Mouse (Mus musculus): ENCODE measurements at regions not wholly inside any gene's neighbourhood (a gene's known extent, or its start where the extent isn't known, plus 50 kb on each side); places are given as distances from the start of the nearest gene placed in this dataset.

- DNase-seq (ENCODE audit: extremely low read depth): no peak
- Histone ChIP-seq H3K4me2 (ENCODE audit: insufficient read depth, low read depth, poor library complexity, severe bottlenecking) (no peak overlapping the region), H3K79me2 (replicated peaks; ENCODE audit: control insufficient read depth, extremely low read depth, insufficient read depth, poor library complexity, severe bottlenecking) (no peaks in the 10 kb centered on the region; the same call in 1 of the 2 replicates), H3K9me3 (replicated peaks; ENCODE audit: low read length) (no peaks in the 10 kb centered on the region), H3K4me3 (replicated peaks in 1 of 3; ENCODE audit: low read depth in 2 of 3, low read length in 2 of 3, poor library complexity in 1 of 3) (no peak overlapping the region), H3K9ac (ENCODE audit: insufficient read depth, low read depth) (no peak overlapping the region), H3K36me3 (replicated peaks in 1 of 2; ENCODE audit: control insufficient read depth in 1 of 2, insufficient read depth in 1 of 2, low read length in 1 of 2) (no peaks in the 10 kb centered on the region), H3K27me3 (replicated peaks) (peaks cover 4% of the 10 kb centered on the region), H3K27ac (ENCODE audit: insufficient read depth, low read depth) (no peak overlapping the region), H3K4me1 (ENCODE audit: control insufficient read depth in 1 of 2, insufficient read depth in 2 of 2) (peaks cover 0 to 12% of the 10 kb centered on the region in 2 experiments; a peak in 1 of 4 replicates)
- TF ChIP-seq USF2 (conservative IDR thresholded peaks at IDR 0.05; ENCODE audit: low read depth, low read length) (no peak), ZMIZ1 (IDR thresholded peaks at IDR 0.05; ENCODE audit: low read depth, low read length) (no peak), CTCF (conservative IDR thresholded peaks at IDR 0.05 in 1 of 2, IDR thresholded peaks at IDR 0.05 in 1 of 2; ENCODE audit: low read depth in 2 of 2, low read length in 2 of 2) (no peak), GABPA (IDR thresholded peaks at IDR 0.05; ENCODE audit: insufficient replicate concordance, low read depth, low read length) (no peak), RAD21 (IDR thresholded peaks at IDR 0.05; ENCODE audit: low read depth, low read length) (no peak)
- in situ Hi-C loops (cut with MboI; ENCODE audit: low pct_ligation_motif_present, low pct_unique_long_range_greater_than_20kb, low sequenced_read_pairs): no loop called here
- dilution Hi-C loops (cut with MboI; ENCODE audit: extremely low pct_ligation_motif_present, extremely low pct_unique_long_range_greater_than_20kb, low sequenced_read_pairs): no loop called here
Observed at GRCm38 (mm10) chr1:72936231-72936630, 61.5 kb upstream of the Igfbp5 start.

- Histone ChIP-seq H3K4me1 (ENCODE audit: control insufficient read depth in 1 of 2, insufficient read depth in 2 of 2) (peaks cover 0 to 12% of the 10 kb centered on the region in 2 experiments; a peak in 1 of 4 replicates), H3K36me3 (replicated peaks in 1 of 2; ENCODE audit: control insufficient read depth in 1 of 2, insufficient read depth in 1 of 2, low read length in 1 of 2) (no peaks in the 10 kb centered on the region), H3K9ac (ENCODE audit: insufficient read depth, low read depth) (no peak overlapping the region), H3K27ac (ENCODE audit: insufficient read depth, low read depth) (no peak overlapping the region), H3K9me3 (replicated peaks; ENCODE audit: low read length) (no peaks in the 10 kb centered on the region), H3K4me2 (ENCODE audit: insufficient read depth, low read depth, poor library complexity, severe bottlenecking) (no peak overlapping the region), H3K27me3 (replicated peaks) (peaks cover 4% of the 10 kb centered on the region), H3K79me2 (replicated peaks; ENCODE audit: control insufficient read depth, extremely low read depth, insufficient read depth, poor library complexity, severe bottlenecking) (no peaks in the 10 kb centered on the region; the same call in 1 of the 2 replicates), H3K4me3 (replicated peaks in 1 of 3; ENCODE audit: low read depth in 2 of 3, low read length in 2 of 3, poor library complexity in 1 of 3) (no peak overlapping the region)
- TF ChIP-seq MYC (IDR thresholded peaks at IDR 0.05; ENCODE audit: low read depth, low read length) (no peak), UBTF (IDR thresholded peaks at IDR 0.05; ENCODE audit: low read depth, low read length) (no peak), MAX (IDR thresholded peaks at IDR 0.05; ENCODE audit: low read length) (no peak), EP300 (IDR thresholded peaks at IDR 0.05; ENCODE audit: low read length) (no peak), CHD2 (IDR thresholded peaks at IDR 0.05; ENCODE audit: low read length) (no peak), PAX5 (IDR thresholded peaks at IDR 0.05; ENCODE audit: low read length) (no peak), SMC3 (IDR thresholded peaks at IDR 0.05; ENCODE audit: low read depth, low read length) (no peak)
- in situ Hi-C loops (cut with MboI; ENCODE audit: low pct_ligation_motif_present, low pct_unique_long_range_greater_than_20kb, low sequenced_read_pairs): no loop called here
- no peak for DNase-seq (ENCODE audit: extremely low read depth)
- dilution Hi-C loops (cut with MboI; ENCODE audit: extremely low pct_ligation_motif_present, extremely low pct_unique_long_range_greater_than_20kb, low sequenced_read_pairs): no loop called here
Observed at GRCm38 (mm10) chr1:72935084-72935483, 60.4 kb upstream of the Igfbp5 start.

GRCm38 (mm10) chr1:72929774-72930173 lies 55.1 kb upstream of the Igfbp5 start:
- Histone ChIP-seq H3K27me3 (replicated peaks) (no peaks in the 10 kb centered on the region), H3K79me2 (replicated peaks; ENCODE audit: control insufficient read depth, extremely low read depth, insufficient read depth, poor library complexity, severe bottlenecking) (no peaks in the 10 kb centered on the region; the same call in 1 of the 2 replicates), H3K4me1 (ENCODE audit: control insufficient read depth in 1 of 2, insufficient read depth in 2 of 2) (no peaks in the 10 kb centered on the region), H3K4me2 (ENCODE audit: insufficient read depth, low read depth, poor library complexity, severe bottlenecking) (no peak overlapping the region), H3K4me3 (replicated peaks in 1 of 3; ENCODE audit: low read depth in 2 of 3, low read length in 2 of 3, poor library complexity in 1 of 3) (no peak overlapping the region), H3K9me3 (replicated peaks; ENCODE audit: low read length) (no peaks in the 10 kb centered on the region), H3K36me3 (replicated peaks in 1 of 2; ENCODE audit: control insufficient read depth in 1 of 2, insufficient read depth in 1 of 2, low read length in 1 of 2) (no peaks in the 10 kb centered on the region), H3K9ac (ENCODE audit: insufficient read depth, low read depth) (no peak overlapping the region), H3K27ac (ENCODE audit: insufficient read depth, low read depth) (no peak overlapping the region)
- TF ChIP-seq HCFC1 (IDR thresholded peaks at IDR 0.05; ENCODE audit: low read depth, low read length): no peak
- no peak for TF ChIP-seq NELFE (IDR thresholded peaks at IDR 0.05; ENCODE audit: low read depth, low read length)
- TF ChIP-seq E2F4 (IDR thresholded peaks at IDR 0.05; ENCODE audit: insufficient replicate concordance, low read depth, low read length): no peak
- no peak for TF ChIP-seq ZC3H11A (IDR thresholded peaks at IDR 0.05; ENCODE audit: low read depth, low read length)
- TF ChIP-seq MAX (IDR thresholded peaks at IDR 0.05; ENCODE audit: low read length): no peak
- TF ChIP-seq ZMIZ1 (IDR thresholded peaks at IDR 0.05; ENCODE audit: low read depth, low read length): no peak
- TF ChIP-seq RCOR1 (conservative IDR thresholded peaks at IDR 0.05; ENCODE audit: low read depth, low read length): no peak
- no peak for TF ChIP-seq ZKSCAN1 (IDR thresholded peaks at IDR 0.05; ENCODE audit: borderline replicate concordance, low read depth, low read length)
- in situ Hi-C loops (cut with MboI; ENCODE audit: low pct_ligation_motif_present, low pct_unique_long_range_greater_than_20kb, low sequenced_read_pairs) (no loop called here), dilution Hi-C loops (cut with MboI; ENCODE audit: extremely low pct_ligation_motif_present, extremely low pct_unique_long_range_greater_than_20kb, low sequenced_read_pairs) (no loop called here)
- DNase-seq (ENCODE audit: extremely low read depth): no peak
